Mouse (Mus musculus): ENCODE measurements at regions not wholly inside any gene's neighbourhood (a gene's known extent, or its start where the extent isn't known, plus 50 kb on each side); places are given as distances from the start of the nearest gene placed in this dataset.

DNA sequence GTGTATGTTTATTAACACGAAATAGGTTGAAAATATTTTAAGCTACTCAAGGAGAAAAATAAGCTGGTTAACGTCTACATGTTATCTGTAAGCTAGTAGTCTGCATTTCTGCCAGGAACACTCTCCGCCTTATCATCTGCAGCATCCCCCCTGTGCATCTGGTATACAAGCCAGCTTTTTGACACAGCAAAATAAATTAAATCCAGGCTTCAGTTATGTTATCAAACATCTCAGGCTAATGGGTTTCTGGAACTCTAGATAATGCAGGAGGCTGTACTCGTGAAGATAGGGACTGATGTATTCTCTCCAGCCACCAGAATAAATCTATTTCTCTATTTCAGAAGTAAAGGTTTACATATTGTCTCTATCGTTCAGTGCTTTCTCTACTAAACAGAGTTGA is 1138.5 kb downstream of the Basp1 start:
- no peak for TF ChIP-seq CTCF (IDR thresholded peaks at IDR 0.05; ENCODE audit: low read depth)
- TF ChIP-seq EP300 (IDR thresholded peaks at IDR 0.05; ENCODE audit: low read depth), result no peak

Measured in heart, postnatal 0 days (tissue).